Mouse (Mus musculus): Measurements from ENCODE around the gene Cd244a. TPM values are rescaled to one million over a fixed set of nuclear protein-coding genes. Genes with fewer than 3 reads are reported as not detected.

Gene Cd244a
- polyA plus RNA-seq, 1 experiment: not detected

- H3K36me3 ChIP-seq (ENCODE audit: control insufficient read depth): no peaks in the 10 kb centered on the region
- no peak for TF ChIP-seq GATA1 (IDR thresholded peaks at IDR 0.05; ENCODE audit: low read length)
- TF ChIP-seq TAL1 (IDR thresholded peaks at IDR 0.05; ENCODE audit: low read length): no peak
- H3K4me1 ChIP-seq (ENCODE audit: control insufficient read depth): no peaks in the 10 kb centered on the region
These were observed 5.3 kb downstream of the Cd244a start for GRCm38 (mm10) chr1:171564247-171564646.

DNA sequence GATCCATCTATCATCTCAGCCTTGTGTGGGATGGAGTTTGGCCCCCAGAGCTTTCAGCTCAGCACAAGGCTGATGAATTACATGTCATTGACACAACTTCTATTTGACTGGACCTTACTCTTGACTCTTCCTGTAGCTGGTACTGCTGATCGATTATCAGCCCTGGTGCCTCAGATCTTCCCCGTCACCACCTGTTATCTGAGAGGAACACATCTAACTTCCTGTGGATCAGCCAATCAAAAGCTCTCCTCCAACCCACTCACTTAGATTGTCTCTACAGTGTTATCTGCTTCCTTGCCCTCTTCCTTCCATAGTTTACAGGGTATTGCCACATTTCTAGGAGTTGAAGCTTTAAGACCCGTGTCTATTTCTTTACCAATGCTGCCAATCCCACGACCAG is 6.9 kb downstream of the Cd244a start:
- H3K4me1 ChIP-seq (ENCODE audit: control insufficient read depth): no peaks in the 10 kb centered on the region
- H3K36me3 ChIP-seq (ENCODE audit: control insufficient read depth): no peaks in the 10 kb centered on the region

More at GRCm38 (mm10) chr1:171564247-171564646, 5.3 kb downstream of the Cd244a start:
- no peaks in the 10 kb centered on the region for H3K9me3 ChIP-seq (ENCODE audit: control insufficient read depth, low read length)
- no peak overlapping the region for H3K4me3 ChIP-seq (replicated peaks)
- no peaks in the 10 kb centered on the region; the same call in 1 of the 2 replicates for H3K27me3 ChIP-seq (ENCODE audit: control insufficient read depth)

DNA sequence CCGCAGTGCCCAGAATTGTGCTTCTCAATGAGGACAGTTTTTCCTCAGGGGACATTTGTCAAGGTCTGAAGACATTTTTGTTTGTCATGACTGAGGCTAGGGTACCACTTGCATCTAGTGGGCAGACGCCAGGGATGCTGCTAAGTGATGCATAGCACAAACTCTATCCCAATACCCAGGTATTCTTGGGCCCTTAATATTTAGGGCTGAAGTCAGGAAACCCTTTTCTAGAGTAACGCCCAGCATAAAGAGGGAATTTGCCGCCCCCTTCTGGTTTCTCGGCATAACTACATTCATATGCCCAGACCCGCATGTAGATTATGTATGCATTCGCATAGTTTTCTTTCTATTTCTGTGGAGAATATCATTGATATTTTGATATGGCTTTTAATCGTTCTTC is 7.8 kb downstream of the Cd244a start:
- no peak for TF ChIP-seq TAL1 (IDR thresholded peaks at IDR 0.05; ENCODE audit: low read length)
- TF ChIP-seq GATA1 (IDR thresholded peaks at IDR 0.05; ENCODE audit: low read length): no peak
- Histone ChIP-seq H3K4me3 (replicated peaks) (no peak overlapping the region), H3K27me3 (ENCODE audit: control insufficient read depth) (no peaks in the 10 kb centered on the region; the same call in 1 of the 2 replicates), H3K36me3 (ENCODE audit: control insufficient read depth) (no peaks in the 10 kb centered on the region), H3K9me3 (ENCODE audit: control insufficient read depth, low read length) (no peaks in the 10 kb centered on the region), H3K4me1 (ENCODE audit: control insufficient read depth) (no peaks in the 10 kb centered on the region)

More for the DNA sequence above, 6.9 kb downstream of the Cd244a start:
- H3K4me3 ChIP-seq (replicated peaks): no peak overlapping the region
- TF ChIP-seq GATA1 (IDR thresholded peaks at IDR 0.05; ENCODE audit: low read length) (no peak), TAL1 (IDR thresholded peaks at IDR 0.05; ENCODE audit: low read length) (no peak)
- H3K27me3 ChIP-seq (ENCODE audit: control insufficient read depth): no peaks in the 10 kb centered on the region; the same call in 1 of the 2 replicates
- no peaks in the 10 kb centered on the region for H3K9me3 ChIP-seq (ENCODE audit: control insufficient read depth, low read length)

- no peaks in the 10 kb centered on the region for H3K9me3 ChIP-seq (ENCODE audit: control insufficient read depth, low read length)
These were observed 9.4 kb downstream of the Cd244a start for GRCm38 (mm10) chr1:171568436-171568835.

DNA sequence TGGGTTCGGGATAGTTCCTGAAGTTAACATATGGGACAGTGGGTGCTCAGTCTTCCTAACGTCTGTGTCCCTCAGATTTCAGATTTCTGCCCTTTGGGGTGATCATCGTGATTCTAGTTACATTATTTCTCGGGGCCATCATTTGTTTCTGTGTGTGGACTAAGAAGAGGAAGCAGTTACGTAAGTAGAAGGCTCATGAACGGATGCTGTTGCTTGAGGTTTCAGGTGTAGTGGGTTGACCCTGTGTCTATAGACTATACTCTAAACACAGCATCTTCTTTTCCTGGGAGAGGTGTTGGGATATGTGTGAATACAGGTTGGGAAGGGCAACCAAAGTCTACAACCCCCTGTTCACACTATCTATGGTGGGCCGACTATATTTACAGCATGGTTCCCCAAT is 18.2 kb downstream of the Cd244a start:
- Histone ChIP-seq H3K27me3 (ENCODE audit: control insufficient read depth) (no peaks in the 10 kb centered on the region), H3K9me3 (ENCODE audit: control insufficient read depth, low read length) (no peaks in the 10 kb centered on the region), H3K4me1 (ENCODE audit: control insufficient read depth) (no peaks in the 10 kb centered on the region), H3K36me3 (ENCODE audit: control insufficient read depth) (no peaks in the 10 kb centered on the region), H3K4me3 (replicated peaks) (no peak overlapping the region)
- no peak for TF ChIP-seq TAL1 (IDR thresholded peaks at IDR 0.05; ENCODE audit: low read length)
- no peak for TF ChIP-seq GATA1 (IDR thresholded peaks at IDR 0.05; ENCODE audit: low read length)

More at GRCm38 (mm10) chr1:171568436-171568835, 9.4 kb downstream of the Cd244a start:
- Histone ChIP-seq H3K27me3 (ENCODE audit: control insufficient read depth) (no peaks in the 10 kb centered on the region; the same call in 1 of the 2 replicates), H3K4me3 (replicated peaks) (no peak overlapping the region), H3K36me3 (ENCODE audit: control insufficient read depth) (no peaks in the 10 kb centered on the region), H3K4me1 (ENCODE audit: control insufficient read depth) (no peaks in the 10 kb centered on the region)
- TF ChIP-seq TAL1 (IDR thresholded peaks at IDR 0.05; ENCODE audit: low read length): no peak
- TF ChIP-seq GATA1 (IDR thresholded peaks at IDR 0.05; ENCODE audit: low read length): no peak

- H3K27me3 ChIP-seq (ENCODE audit: control insufficient read depth): no peaks in the 10 kb centered on the region
- no peaks in the 10 kb centered on the region for H3K36me3 ChIP-seq (ENCODE audit: control insufficient read depth)
- H3K4me3 ChIP-seq (replicated peaks): no peak overlapping the region
- no peaks in the 10 kb centered on the region for H3K9me3 ChIP-seq (ENCODE audit: control insufficient read depth, low read length)
- H3K4me1 ChIP-seq (ENCODE audit: control insufficient read depth): peaks cover 15% of the 10 kb centered on the region
- TF ChIP-seq GATA1 (IDR thresholded peaks at IDR 0.05; ENCODE audit: low read length) (no peak), TAL1 (IDR thresholded peaks at IDR 0.05; ENCODE audit: low read length) (peak; percentile 39; the same call in 2 of the 3 replicates)
These were observed 25.6 kb downstream of the Cd244a start for GRCm38 (mm10) chr1:171584584-171584983.

DNA sequence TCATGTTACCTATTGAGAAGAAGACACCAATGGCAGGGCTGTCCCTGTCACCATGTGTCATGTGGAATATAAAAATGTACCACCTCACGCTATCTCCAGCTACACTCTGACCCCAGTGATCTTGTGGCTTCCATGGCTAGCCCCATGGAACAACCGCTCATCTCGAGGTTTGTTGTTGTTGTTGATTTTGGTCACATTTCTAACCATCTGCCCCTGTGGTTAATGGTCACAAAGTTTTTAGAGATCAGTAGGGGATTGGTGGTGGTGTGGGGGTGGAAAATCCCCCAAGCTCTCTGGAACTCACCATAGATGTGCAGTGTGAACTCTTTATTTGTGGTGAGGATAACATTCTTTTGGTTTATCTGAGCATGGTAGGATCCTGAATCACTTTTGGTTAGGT is 45.7 kb downstream of the Cd244a start:
- Histone ChIP-seq H3K4me1 (ENCODE audit: control insufficient read depth) (no peaks in the 10 kb centered on the region), H3K4me3 (replicated peaks) (no peak overlapping the region), H3K27me3 (ENCODE audit: control insufficient read depth) (no peaks in the 10 kb centered on the region), H3K9me3 (ENCODE audit: control insufficient read depth, low read length) (no peaks in the 10 kb centered on the region), H3K36me3 (ENCODE audit: control insufficient read depth) (no peaks in the 10 kb centered on the region)
- no peak for TF ChIP-seq TAL1 (IDR thresholded peaks at IDR 0.05; ENCODE audit: low read length)
- no peak for TF ChIP-seq GATA1 (IDR thresholded peaks at IDR 0.05; ENCODE audit: low read length)

- no peak overlapping the region for H3K4me3 ChIP-seq (replicated peaks)
- TF ChIP-seq GATA1 (IDR thresholded peaks at IDR 0.05; ENCODE audit: low read length) (no peak), TAL1 (IDR thresholded peaks at IDR 0.05; ENCODE audit: low read length) (no peak)
- H3K27me3 ChIP-seq (ENCODE audit: control insufficient read depth): no peaks in the 10 kb centered on the region
- no peaks in the 10 kb centered on the region for H3K4me1 ChIP-seq (ENCODE audit: control insufficient read depth)
- H3K9me3 ChIP-seq (ENCODE audit: control insufficient read depth, low read length): no peaks in the 10 kb centered on the region
- no peaks in the 10 kb centered on the region for H3K36me3 ChIP-seq (ENCODE audit: control insufficient read depth)
These were observed 47.7 kb downstream of the Cd244a start for GRCm38 (mm10) chr1:171606656-171607055.

GRCm38 (mm10) chr1:171607176-171607575 is 48.2 kb downstream of the Cd244a start, which contains the start of gene Ly9:
Ly9 (minus strand) TSS chr1:171607410.
- Histone ChIP-seq H3K9me3 (ENCODE audit: control insufficient read depth, low read length) (no peaks in the 10 kb centered on the region), H3K4me3 (replicated peaks) (no peak within 1 kb of the TSS), H3K27me3 (ENCODE audit: control insufficient read depth) (no peaks in the 10 kb centered on the region), H3K36me3 (ENCODE audit: control insufficient read depth) (no peaks in the 10 kb centered on the region), H3K4me1 (ENCODE audit: control insufficient read depth) (no peaks in the 10 kb centered on the region)
- TF ChIP-seq TAL1 (IDR thresholded peaks at IDR 0.05; ENCODE audit: low read length): no peak
- no peak for TF ChIP-seq GATA1 (IDR thresholded peaks at IDR 0.05; ENCODE audit: low read length)

DNA sequence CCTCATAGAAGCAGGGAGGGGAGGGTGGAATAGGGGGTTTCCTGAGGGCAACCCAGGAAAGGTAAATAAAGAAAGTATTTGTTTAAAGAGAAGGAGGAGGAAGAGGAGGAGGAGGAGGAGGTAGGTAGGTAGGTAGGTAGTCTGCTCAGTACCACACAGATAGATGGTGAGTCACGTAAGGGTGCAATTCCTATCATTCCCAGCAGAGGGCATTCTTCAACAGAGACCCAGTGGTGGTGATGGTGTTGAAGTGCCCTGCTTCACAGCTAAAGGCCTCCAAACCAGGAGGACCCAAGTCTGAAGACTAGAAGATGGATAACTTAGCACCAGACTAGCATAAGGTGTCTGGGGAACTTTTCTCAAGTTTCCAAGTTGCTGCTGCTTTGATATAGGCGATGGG is 51.0 kb downstream of the Cd244a start:
- Histone ChIP-seq H3K27me3 (ENCODE audit: control insufficient read depth) (no peaks in the 10 kb centered on the region), H3K9me3 (ENCODE audit: control insufficient read depth, low read length) (no peaks in the 10 kb centered on the region), H3K36me3 (ENCODE audit: control insufficient read depth) (no peaks in the 10 kb centered on the region), H3K4me3 (replicated peaks) (no peak overlapping the region), H3K4me1 (ENCODE audit: control insufficient read depth) (no peaks in the 10 kb centered on the region)
- no peak for TF ChIP-seq GATA1 (IDR thresholded peaks at IDR 0.05; ENCODE audit: low read length)
- TF ChIP-seq TAL1 (IDR thresholded peaks at IDR 0.05; ENCODE audit: low read length): no peak

All from erythroblast, embryonic 14.5 days (primary cell).